Mouse (Mus musculus) gastrocnemius, adult 18-20 months (tissue): Measurements from ENCODE around the gene Baiap2. TPM values are rescaled to one million over a fixed set of nuclear protein-coding genes. Genes with fewer than 3 reads are reported as not detected.

ENCODE experiments used
- DNase-seq: peaks from one replicate; pipeline ENCODE4 v3.0.0; 2021; ENCODE audit warnings: low spot score
- total RNA-seq, 2 experiments: library from RNA; stranded (reverse); gene quantifications; 2 replicates each; pipeline ENCODE4 v1.2.3; 2021

Baiap2 gene
- total RNA-seq, 2 experiments from 2014 or later = 1.1 to 1.9 TPM

DNA sequence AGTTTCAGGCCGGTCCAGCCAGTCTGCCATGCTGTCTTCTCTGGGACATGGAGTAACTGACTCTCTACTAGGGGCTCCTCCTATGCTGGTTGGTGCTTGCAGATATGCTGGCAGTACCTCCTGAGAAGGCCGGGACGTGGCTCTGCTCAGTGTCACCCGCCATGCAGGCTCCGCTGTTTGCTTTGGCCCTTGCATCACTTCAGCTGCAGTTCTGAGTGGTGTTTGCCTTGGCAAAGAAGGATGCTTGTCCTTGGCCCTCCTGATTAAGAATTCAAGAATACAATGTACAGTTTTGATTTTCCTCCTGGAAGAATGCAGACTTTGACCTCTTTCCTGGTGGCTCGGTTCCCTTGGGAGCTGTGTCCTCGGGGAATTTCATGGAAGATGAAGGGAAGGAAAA, 2.8 kb downstream of the Baiap2 start:
- DNase-seq = no peak

DNA sequence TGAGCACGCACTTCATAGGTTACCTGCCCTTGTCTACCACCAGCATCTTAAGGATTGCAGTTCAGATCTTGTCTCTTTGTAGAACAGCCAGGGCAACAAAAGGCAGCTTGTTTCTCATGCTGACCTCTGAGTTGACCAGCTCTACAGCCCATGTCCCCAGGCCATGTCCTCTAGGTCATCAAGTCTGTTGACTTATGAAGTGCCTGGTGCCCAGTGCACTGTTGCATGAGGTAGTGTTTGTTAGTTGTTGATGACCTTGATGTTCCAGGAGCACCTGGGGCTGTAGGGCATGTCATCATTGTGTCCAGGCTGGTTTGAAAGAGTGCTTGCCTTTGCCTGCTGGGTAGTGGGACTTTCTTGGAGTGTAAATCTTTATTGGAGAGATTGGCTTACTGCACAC, 4.9 kb downstream of the Baiap2 start:
- no peak for DNase-seq

DNA sequence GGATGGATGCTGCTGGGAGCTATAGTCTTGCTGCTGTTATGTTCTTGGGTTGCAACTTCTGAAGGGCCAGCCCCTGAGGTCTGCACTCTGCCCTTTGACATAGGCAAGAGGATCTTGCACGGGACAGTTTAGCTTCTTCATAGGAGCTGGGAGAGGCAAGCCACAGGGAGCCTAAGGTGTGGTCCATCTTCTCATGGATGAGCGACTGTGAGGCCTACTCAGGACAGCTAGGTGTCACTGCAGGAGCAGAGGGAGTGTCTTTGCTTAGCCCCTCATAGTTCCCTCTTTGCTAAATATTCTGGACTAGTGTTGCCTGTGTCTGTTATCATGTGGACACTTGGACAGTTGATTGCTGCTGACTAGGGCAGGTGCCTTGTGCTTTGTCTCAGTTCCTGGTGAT, 5.3 kb downstream of the Baiap2 start:
- no peak for DNase-seq

DNA sequence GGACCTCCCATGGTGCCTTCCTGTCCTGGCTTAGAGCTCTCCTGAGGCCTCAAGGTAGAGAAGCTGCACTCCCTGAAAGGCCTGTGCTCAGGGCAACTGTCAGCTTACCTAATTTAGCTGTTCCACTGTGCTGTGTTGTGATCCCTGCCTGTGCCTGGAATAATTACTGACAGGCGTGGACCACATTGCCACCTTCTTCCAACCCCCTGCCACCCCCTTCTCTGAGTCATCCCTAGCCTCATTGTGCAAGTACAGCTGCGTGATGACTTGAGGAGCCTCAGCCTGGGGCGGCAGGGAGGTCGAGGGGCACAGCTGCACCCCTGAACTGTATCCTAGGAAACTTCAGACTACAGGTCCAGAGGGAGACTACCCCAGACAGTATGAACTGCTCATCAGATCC, 5.7 kb downstream of the Baiap2 start:
- DNase-seq = no peak

DNA sequence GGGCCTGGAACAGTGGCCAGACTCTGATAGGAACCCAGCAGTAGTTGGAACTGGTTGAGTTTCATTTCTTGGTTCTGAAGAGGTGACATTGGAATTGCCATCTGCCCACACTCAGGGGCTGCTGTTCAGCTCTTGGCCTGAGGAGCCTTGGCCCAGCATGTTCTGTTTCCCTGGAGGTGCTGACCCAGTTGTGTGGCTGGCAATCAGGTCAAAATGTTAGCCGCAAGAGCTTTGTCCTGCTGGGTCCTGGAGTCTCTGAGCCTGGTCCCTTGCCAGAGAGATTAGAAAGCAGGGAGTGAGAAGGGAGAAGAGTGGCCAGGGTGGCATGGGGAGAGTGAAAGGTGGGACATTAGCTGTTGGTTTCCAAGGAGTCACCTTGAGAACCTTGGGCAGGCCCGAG, 6.2 kb downstream of the Baiap2 start:
- no peak for DNase-seq

DNA sequence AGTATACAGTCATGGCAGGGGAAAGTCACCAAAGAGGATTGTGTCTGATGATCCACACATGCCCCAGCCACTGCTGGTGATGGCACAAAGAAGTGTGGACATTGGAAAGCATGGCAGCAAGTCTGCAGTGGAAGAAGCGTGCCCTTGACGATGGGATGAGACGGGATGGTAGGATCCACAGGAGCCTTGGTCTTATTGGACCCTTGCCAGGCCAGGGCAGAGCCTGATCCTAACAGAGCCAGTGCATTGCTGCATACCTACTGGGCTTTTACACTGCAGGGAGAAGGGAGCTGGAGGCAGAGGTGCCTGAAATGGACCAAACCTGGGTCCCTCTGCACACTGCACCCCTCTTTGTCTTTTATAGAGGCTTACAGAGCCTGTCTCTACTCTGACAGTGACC, 8.0 kb downstream of the Baiap2 start:
- DNase-seq = no peak

DNA sequence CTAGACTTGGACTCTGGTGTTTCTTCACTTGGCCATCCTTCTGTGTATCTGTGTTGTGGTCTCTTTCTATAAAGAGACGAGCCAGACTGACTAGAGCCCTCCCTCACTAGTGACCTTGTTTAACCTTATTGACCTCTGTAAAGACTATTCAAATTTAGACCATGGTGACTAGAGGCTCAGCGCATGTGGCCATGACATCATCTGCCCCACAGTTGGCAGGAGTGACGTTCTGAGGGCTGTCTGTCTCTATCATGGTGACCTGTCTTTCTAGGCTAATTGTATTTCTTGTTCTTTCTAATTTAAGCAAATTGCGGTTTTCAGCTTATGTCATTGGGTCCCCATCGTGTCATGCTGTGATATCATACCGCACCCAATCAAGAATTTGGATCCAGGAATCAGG, 8.8 kb downstream of the Baiap2 start:
- DNase-seq = no peak

DNA sequence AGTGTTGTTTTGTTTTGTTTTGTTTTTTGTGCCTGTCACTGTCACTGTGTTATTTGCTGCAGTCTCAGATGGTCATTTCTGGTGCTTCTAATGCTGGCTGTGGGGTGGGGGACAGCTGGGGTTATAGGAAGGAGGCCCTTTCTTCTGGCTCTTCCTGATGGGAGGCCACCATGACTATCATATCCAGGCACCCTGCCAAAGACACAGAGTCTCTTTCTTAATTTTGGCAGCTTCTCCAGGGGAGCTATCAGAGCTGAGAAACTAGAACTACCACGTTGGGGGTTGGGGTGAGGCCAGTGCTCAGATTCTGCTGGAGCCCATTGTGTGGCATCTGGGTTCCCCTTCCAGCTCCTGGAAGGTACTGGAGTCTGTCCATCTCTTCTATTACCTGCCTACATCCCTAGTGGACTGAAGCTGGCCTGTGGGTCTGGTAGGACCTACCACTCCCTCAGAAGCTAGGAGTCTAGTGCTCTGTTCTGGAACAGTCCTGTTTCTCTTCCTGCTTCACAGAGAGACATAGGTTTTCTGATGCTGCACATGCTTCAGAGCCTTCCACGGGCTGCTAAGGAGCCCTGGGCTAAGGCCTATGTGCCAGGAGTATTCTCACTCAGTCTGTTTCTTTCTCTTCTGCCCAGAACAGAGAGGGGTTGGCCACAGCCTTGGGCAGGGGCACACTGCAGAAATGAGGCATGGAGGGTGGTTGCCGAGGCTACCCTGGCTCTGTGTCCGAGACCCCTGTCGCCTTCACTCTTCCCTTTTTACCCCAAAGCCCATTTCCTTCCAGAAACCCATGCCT, 10.1 kb downstream of the Baiap2 start:
- peak; percentile 61 for DNase-seq

DNA sequence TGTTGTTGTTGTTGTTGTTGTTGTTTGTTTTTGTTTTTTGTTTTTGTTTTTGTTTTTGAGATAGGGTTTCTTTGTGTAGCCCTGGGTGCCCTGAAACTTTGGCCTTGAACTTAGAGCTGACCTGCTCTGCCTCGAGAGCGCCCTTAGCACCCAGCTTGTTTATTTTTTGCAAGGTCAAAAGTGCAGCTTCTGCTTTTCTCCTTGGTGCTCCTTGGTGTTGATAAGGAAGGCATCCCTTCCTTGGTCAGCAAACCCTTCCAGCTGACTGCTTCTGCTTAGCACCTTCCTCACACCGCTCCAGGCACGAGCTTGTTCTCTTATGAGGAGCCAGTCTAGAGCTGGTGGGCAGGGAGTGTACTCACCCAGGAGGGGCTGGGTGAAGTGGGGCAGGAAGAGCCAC, 11.7 kb downstream of the Baiap2 start:
- DNase-seq = no peak

DNA sequence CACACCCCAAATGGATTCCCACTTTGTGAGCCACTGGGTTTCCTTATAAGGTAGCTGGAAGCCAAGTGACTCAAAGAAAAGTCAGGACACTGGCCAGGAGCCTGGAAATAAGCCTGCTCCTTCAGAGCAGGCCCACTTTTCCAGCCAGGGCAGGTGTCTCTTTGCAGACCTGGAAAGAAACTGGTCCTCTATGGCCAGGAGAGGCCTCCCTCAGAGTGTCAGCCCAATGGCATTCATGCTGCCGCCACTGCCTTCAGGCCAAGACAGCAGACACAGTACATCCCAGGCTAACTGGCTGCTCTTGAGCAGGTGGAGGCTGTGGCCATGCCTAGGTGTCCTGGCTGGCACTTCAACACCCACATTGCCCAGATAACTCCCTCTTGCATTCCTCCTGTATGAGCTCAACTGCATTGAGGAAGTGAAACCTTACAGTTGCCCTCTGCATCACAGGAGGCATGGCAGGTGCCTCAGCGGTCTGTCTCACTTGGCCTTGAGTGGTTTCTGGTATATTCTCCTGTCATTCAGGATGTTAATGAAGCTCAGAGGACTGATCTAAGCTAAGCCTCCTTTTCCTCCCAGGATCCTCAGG, 12.3 kb downstream of the Baiap2 start:
- DNase-seq = no peak

DNA sequence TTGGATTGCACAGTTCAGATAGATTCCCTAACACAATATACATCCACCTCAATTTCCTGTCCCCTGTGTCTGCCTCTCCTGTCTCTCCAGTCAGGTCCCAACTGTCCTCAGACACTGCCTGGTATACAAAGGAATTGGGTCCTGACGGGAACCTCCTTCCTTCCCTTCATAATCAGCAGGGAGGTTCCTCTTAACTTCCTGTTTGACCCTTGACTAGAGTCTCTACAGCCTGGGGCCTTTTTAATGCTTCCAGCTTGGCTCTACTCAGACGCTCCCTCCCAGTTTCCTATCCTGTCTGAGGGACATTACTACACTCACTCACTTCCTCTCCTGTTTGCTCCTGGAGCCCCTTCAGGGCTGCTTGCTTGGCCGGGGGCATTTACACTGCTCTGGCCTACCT, 12.9 kb downstream of the Baiap2 start:
- DNase-seq = no peak

DNA sequence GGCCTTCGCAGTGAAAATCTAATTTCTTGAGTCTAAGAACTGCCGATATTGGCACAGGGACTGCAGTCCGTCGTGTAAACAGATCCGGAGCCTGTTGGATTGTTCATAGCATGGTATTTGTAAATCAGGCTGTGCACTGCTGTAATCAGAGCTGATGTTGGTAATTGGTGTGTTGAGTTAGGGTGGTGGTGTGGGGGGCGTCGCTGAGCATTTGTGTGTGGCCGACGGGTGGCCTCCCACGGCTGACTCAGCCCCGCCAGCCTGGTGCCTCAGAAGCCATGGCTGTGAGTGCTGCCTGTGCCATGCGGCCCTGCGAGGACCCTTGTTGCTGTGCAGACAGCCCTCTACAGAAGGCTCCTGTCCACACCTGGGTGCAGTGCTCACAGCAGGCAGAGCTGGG, 14.0 kb downstream of the Baiap2 start:
- DNase-seq = no peak

DNA sequence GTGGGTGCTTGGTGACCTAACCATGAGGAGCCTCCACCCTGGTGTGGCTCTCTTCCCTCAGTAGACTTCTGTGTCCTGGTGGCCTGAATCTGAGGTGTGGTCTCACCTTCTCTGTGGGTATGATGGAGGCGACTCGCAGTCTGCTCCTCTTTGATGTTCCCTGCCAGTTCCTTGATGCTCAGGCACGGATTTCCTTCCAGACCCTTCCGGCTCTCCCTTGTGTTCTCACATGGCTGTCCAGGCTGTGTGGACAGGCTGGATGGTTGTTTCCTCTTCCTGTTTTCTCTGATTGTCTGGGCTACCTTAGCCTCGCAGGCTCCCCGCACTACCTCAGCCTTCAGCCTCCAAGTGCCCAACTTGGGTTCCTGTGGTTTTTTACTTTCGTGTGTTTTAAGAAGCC, 16.3 kb downstream of the Baiap2 start:
- DNase-seq = no peak

DNA sequence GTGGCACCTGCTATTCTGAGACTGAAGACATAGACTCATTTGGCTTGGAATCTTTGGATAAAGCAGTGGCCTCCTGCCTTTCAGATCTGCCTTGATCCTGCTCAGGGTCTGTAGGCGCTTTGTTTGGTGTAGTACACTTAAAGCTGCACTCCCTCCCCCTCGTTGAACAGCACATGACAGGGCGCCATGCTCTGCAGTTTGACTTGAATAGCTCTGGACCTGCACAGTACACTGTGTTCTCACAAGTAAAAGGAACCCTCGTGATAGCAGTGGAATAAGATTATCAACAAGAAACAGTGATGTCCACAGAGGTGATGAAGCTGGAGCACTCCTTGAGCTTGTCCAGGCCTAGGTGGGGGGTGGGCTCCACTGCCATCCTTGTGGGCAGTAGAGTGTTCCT, 17.2 kb downstream of the Baiap2 start:
- no peak for DNase-seq

DNA sequence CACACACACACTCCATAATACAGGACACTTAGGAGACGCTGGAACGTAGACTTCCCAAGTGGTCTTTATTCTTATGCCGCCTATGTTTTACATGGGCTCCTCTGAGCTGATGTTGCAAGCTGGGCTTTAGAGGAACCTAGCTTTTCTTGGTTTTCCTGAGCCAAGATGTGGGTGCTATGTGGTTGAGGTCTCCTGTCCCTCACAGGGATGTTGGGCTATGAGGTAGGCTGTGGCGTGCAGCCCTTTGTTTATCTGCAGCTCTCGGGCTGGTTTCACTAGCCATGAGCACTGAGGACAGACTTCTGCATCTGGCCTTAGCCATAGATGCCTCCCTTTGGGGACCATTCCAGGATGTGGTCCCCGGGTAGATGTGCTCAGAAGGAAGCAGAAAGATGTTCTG, 18.1 kb downstream of the Baiap2 start:
- no peak for DNase-seq

DNA sequence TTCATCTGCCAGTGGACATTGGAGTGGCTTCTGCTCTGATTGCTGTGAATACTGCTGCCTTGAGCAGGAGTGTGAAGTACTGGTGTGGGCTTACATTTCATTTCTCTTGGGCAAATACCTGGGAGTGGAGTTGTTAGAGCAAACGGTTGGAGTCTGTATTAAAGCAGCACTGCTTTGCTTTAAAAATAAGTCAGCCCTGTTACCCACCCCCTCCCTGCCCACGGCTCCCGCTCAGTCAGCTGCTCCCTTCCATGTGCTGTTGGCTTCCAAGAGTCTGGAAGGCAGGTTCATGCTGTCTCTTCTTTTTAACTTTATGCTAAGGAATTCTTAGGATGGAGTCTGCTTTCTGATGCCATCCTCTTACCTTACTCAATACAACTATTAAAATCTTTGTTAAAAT, 18.9 kb downstream of the Baiap2 start:
- no peak for DNase-seq

DNA sequence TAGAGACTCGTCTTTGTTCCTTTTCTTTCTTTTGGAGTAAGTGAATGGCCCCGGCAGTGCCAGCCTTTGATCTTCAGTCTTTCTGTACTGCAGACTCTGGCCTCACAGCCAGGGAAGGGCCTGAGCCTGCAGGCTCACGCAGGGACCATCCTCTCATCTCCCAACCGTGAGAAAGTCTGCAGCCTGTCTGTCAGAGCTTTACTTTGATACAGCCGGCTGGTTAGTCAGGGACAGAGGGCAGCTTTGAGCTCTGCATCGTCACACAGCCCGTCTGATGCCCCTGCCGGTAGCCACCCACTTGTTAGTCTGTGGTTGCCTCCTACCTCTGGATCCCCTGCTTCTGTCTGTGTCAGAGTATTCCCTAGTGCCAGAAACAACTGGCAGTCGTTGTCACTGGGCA, 22.5 kb downstream of the Baiap2 start:
- no peak for DNase-seq

DNA sequence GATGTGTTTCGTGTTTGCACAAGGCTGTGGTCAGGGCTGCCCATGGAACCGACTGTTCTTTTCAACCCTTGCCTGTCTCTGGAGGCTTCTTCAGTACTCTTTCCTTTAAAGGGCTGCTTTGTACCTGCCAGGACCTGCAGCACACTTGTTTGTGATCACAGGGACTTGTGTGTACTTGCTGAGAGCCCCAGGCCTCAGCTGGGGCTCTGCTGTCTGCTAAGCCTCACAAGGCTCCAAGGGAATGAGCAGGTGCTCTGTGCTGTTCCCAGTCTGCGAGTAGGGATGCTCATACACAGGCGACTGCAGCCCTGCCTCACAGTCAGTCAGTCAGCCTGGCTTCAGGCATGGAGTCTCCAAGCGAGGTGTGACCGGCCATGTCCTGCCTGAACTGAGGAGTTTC, 23.7 kb downstream of the Baiap2 start:
- DNase-seq = no peak

DNA sequence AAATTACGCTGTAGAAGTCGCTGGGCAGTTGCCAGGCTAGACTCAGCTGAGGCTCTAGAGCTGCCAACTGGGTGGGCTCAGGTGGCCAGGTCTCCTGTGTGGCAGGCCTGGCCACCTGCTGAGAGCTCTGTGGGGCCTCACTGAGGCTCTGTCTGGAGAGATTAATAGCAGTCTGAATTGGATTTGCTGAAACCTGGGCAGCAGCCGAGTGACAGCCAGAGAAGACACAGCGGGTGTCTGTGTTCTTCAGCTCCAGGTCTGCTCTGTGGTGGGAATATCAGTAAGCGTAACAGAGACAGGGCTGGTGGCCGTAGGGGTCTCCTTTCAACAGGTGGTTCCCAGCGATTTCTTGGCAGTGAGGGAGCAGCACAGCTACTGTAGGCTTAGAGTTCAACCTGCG, 24.8 kb downstream of the Baiap2 start:
- DNase-seq = no peak

DNA sequence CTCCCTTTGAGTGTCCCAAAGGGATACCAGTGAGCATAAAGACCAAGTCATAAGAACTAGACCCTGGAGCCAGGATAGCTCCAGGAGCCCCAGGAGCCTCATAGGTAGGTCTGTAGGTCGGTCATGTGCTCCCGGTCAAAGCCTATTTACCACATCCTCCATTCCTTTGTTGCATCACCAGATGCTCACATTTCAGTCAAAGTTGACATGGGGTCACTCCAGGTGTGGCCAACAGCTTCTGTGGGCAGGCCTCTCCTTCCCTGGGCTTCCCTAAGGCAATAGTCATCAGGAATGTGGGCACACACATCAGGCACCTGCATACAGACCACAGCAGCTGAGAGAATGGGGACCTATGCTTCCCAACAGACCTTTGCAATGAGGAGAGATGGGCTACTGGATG, 25.3 kb downstream of the Baiap2 start:
- DNase-seq = no peak

DNA sequence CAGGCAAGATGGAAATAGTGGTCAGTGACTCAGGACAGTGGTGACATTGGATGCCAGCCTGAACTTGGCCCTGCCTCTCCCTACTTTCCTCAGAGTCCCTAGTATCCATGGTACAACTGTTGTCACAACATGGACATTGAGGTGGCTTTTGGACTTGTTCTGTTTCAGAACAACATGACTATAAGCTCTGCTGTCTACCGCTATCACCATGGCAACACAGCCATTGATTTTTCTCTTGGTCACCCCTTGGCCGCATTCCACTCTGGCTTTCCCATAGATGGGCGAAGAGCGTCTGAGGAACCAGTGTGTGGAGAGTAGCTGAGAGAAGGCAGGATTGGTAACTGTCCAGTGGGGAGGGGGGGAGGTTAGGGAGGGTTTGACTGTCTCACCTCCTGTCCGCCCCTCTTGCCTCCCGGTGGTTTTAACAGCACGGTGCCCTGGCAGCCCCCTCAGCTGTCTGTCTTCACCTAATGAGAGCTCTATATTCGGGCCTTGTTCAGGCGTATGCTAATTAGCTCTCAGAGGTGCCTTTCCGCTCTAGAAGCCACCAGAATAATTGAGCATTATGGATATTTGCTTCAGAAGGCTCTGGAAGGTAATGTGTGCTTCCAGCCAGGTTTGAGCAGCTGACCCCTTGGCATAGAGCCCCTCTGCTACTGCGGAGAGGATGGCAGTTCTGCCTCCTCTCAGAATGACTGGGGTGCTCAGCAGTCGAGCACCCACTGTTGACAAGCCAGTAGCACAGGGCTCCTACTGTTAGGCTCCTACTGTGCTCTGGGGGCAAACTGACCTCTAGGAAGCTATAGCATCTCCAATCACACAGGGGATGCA, 27.7 kb downstream of the Baiap2 start:
- DNase-seq = no peak

DNA sequence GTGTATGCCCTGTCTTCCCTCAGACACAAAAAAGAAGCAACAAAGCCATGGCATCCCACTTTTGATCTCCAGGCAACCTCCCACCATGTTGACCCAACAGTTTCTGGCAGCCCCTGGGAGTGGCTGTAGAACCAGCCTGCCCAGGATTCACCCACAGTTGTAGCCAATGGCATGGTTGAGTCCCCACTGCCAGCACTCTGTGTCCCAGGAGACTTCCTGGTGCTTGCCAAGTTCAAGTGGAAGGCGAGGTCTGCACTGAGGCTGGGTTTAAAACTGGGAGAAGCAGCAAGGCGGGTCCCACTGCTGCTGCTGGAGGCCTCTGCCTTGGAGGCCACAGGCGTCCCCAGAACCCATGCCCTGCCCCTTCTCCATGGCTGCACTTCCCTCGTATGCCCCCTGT, 31.2 kb downstream of the Baiap2 start:
- DNase-seq = no peak
